9 mouse cellular contexts compared by ENCODE assay signal in genomic region chr13:74363859-74364235, GRCm38 (mm10). TPM values are rescaled to one million over a fixed set of nuclear protein-coding genes. Genes with fewer than 3 reads are reported as not detected.
A peak's percentile ranks its signal among the peaks of the same experiment; 100 is the strongest.
DNase-seq lines count a peak whose midpoint lies in the region; ATAC-seq and TF ChIP-seq lines count a peak whose summit lies in the region.
"Had no signal": no experiment of that assay in that cellular context is flagged by ENCODE, and none has a peak within 500 bp of the region (broad histone marks: within the 10 kb centered on the region; RNA-seq: fewer than 3 reads in every experiment).

Gene Lrrc14b, minus strand, starts transcription at chr13:74364005.

- no peak within 1 kb of the TSS for H3K4me3 ChIP-seq in neural tube, embryonic 15.5 days (replicated peaks)
- no peak within 1 kb of the TSS for H3K4me3 ChIP-seq in layer of hippocampus, adult 2 months

- peaks cover 27% of the 10 kb centered on the region for H3K36me3 ChIP-seq in neural tube, embryonic 15.5 days

- no peaks in the 10 kb centered on the region for H3K4me1 ChIP-seq in neural tube, embryonic 15.5 days

- H3K4me2 ChIP-seq in neural tube, embryonic 15.5 days: no peak within 1 kb of the TSS

- H3K9ac ChIP-seq in neural tube, embryonic 15.5 days (replicated peaks): no peak within 1 kb of the TSS

- TF ChIP-seq CTCF in layer of hippocampus, adult 2 months (conservative IDR thresholded peaks at IDR 0.05): no peak; the same call in 1 of the 2 replicates

- peak; percentile 90 for DNase-seq in 3T3-L1 (ENCODE audit: low read depth, low spot score)
- DNase-seq in Muller cell, postnatal 12 days (ENCODE audit: inconsistent ontology term): peak; percentile 76
- DNase-seq in gastrocnemius, adult 18-20 months (ENCODE audit: low spot score): peak; percentile 89
- peak; percentile 76 for DNase-seq in heart, postnatal 4 days
- DNase-seq in retina, embryonic 14.5 days (ENCODE audit: low spot score): no peak
- no peak for DNase-seq in thymus, postnatal 14 days
- DNase-seq in layer of hippocampus, adult 2 months (ENCODE audit: low spot score in 2 of 2): no peak

- 74% methylated on average over 8 of the region's 8 CpGs for WGBS in neural tube, embryonic 15.5 days

- no peak for ATAC-seq in neural tube, embryonic 15.5 days (ENCODE audit: low FRiP score)

- H3K9me3 ChIP-seq in neural tube, embryonic 15.5 days (replicated peaks): no peaks in the 10 kb centered on the region

- H3K27me3 ChIP-seq in neural tube, embryonic 15.5 days (replicated peaks): no peaks in the 10 kb centered on the region

- no peak within 1 kb of the TSS for H3K27ac ChIP-seq in neural tube, embryonic 15.5 days (replicated peaks)
- H3K27ac ChIP-seq in layer of hippocampus, adult 2 months: no peak within 1 kb of the TSS

RNA-seq across cellular contexts. Expression of gene Lrrc14b, which starts in this region (rescaled TPM):
- total RNA-seq in gastrocnemius, adult 18-20 months (2021): 100 to 1,000 TPM in 1 of 2 experiments, 10 to 100 TPM in 1; 91.7 to 101 TPM
- 10 to 100 TPM; 19.9 to 22.5 TPM for total RNA-seq in heart, postnatal 4 days (2021)
- not detected in 2 replicates for polyA plus RNA-seq in neural tube, embryonic 15.5 days (2015; fragmentation: Nextera tagmentation; extraction: Ambion mirVana)
- not detected for total RNA-seq in layer of hippocampus, adult 2 months (2021)
- total RNA-seq: left cerebral cortex, postnatal 14 days had no signal

Comparison
In these comparisons a context has a peak if more than half of its experiments do, and no peak if none do; other contexts are left out.
1. RNA of gene Lrrc14b (total RNA-seq): 91.7 to 101 TPM in gastrocnemius, adult 18-20 months and 19.9 to 22.5 TPM in heart, postnatal 4 days; not detected in layer of hippocampus, adult 2 months; every median in the first group is over 10 times any median in the second.
2. DNase-seq: peak in 3T3-L1 (single experiment), Muller cell, postnatal 12 days (single experiment), gastrocnemius, adult 18-20 months (single experiment) and heart, postnatal 4 days (single experiment); none in retina, embryonic 14.5 days (single experiment), thymus, postnatal 14 days (single experiment) and layer of hippocampus, adult 2 months (0 of 2).